Mouse (Mus musculus) frontal cortex, adult (tissue): ENCODE results near the gene Rbm17.
"Not testable (repeated sequence)": the region's sequence is repeated elsewhere in the genome, so short reads cannot be mapped to it uniquely, and the experiment has no call there.

Experiments used
- ATAC-seq: cut with Nextera tagmentation; 2 replicates; pipeline ENCODE4 v1.9.2; 2017; ENCODE audit warnings: mild to moderate bottlenecking, moderate library complexity, mixed read lengths; ENCODE audit not compliant: low TSS enrichment

The Rbm17 gene

GRCm38 (mm10) chr2:11604053-11604452, at the start of gene Rbm17:
Gene Rbm17 (minus strand): TSS chr2:11604153.
- no peak for ATAC-seq

GRCm38 (mm10) chr2:11653330-11653729, 49.4 kb upstream of the Rbm17 start:
- no peak for ATAC-seq

GRCm38 (mm10) chr2:11652780-11653179, 48.8 kb upstream of the Rbm17 start:
- no peak for ATAC-seq

GRCm38 (mm10) chr2:11652196-11652595, 48.2 kb upstream of the Rbm17 start:
- ATAC-seq = no peak

GRCm38 (mm10) chr2:11651476-11651875, 47.5 kb upstream of the Rbm17 start:
- ATAC-seq = no peak

GRCm38 (mm10) chr2:11645297-11645696, 41.3 kb upstream of the Rbm17 start:
- no peak for ATAC-seq

- ATAC-seq = no peak
Measured at GRCm38 (mm10) chr2:11644057-11644456, 40.1 kb upstream of the Rbm17 start.

- no peak for ATAC-seq
Measured at GRCm38 (mm10) chr2:11642451-11642941, 38.5 kb upstream of the Rbm17 start, which contains the start of gene Il2ra. Gene Il2ra (plus strand): TSS chr2:11642807.

GRCm38 (mm10) chr2:11637115-11637514, 33.2 kb upstream of the Rbm17 start:
- no peak for ATAC-seq

- no peak for ATAC-seq
Measured at GRCm38 (mm10) chr2:11636138-11636480, 32.2 kb upstream of the Rbm17 start.

- ATAC-seq = no peak
Measured at GRCm38 (mm10) chr2:11635471-11636137, 31.7 kb upstream of the Rbm17 start.

- no peak for ATAC-seq
Measured at GRCm38 (mm10) chr2:11635035-11635434, 31.1 kb upstream of the Rbm17 start.

GRCm38 (mm10) chr2:11625890-11626289, 21.9 kb upstream of the Rbm17 start, which contains the start of gene Gm17490:
Gene Gm17490 (minus strand): TSS chr2:11626264.
- ATAC-seq = no peak

GRCm38 (mm10) chr2:11623726-11624125, 19.8 kb upstream of the Rbm17 start:
- no peak for ATAC-seq

- no peak for ATAC-seq
Measured at GRCm38 (mm10) chr2:11623173-11623572, 19.2 kb upstream of the Rbm17 start.

- no peak for ATAC-seq
Measured at GRCm38 (mm10) chr2:11619598-11619997, 15.6 kb upstream of the Rbm17 start.

- ATAC-seq = no peak
Measured at GRCm38 (mm10) chr2:11616846-11617245, 12.9 kb upstream of the Rbm17 start.

GRCm38 (mm10) chr2:11612939-11613338, 9.0 kb upstream of the Rbm17 start:
- ATAC-seq = not testable (repeated sequence)

- ATAC-seq = not testable (repeated sequence)
Measured at GRCm38 (mm10) chr2:11606718-11607117, 2.8 kb upstream of the Rbm17 start.

GRCm38 (mm10) chr2:11604911-11605310, 958 bp upstream of the Rbm17 start:
- ATAC-seq = no peak

- peak; percentile 100 for ATAC-seq
Measured at GRCm38 (mm10) chr2:11602506-11603489, 1.2 kb downstream of the Rbm17 start.

- no peak for ATAC-seq
Measured at GRCm38 (mm10) chr2:11601795-11602194, 2.2 kb downstream of the Rbm17 start.

- no peak for ATAC-seq
Measured at GRCm38 (mm10) chr2:11597906-11598305, 6.0 kb downstream of the Rbm17 start.
